Mouse (Mus musculus): ENCODE measurements around the gene Pkdrej. TPM values are rescaled to one million over a fixed set of nuclear protein-coding genes. Genes with fewer than 3 reads are reported as not detected.
"Not testable (repeated sequence)": the region's sequence is repeated elsewhere in the genome, so short reads cannot be mapped to it uniquely, and the experiment has no call there.

The Pkdrej gene
- 0.06 and 0.18 TPM in 2 replicates for polyA plus RNA-seq (2014; fragmentation: Nextera tagmentation; extraction: Ambion mirVana)

DNA sequence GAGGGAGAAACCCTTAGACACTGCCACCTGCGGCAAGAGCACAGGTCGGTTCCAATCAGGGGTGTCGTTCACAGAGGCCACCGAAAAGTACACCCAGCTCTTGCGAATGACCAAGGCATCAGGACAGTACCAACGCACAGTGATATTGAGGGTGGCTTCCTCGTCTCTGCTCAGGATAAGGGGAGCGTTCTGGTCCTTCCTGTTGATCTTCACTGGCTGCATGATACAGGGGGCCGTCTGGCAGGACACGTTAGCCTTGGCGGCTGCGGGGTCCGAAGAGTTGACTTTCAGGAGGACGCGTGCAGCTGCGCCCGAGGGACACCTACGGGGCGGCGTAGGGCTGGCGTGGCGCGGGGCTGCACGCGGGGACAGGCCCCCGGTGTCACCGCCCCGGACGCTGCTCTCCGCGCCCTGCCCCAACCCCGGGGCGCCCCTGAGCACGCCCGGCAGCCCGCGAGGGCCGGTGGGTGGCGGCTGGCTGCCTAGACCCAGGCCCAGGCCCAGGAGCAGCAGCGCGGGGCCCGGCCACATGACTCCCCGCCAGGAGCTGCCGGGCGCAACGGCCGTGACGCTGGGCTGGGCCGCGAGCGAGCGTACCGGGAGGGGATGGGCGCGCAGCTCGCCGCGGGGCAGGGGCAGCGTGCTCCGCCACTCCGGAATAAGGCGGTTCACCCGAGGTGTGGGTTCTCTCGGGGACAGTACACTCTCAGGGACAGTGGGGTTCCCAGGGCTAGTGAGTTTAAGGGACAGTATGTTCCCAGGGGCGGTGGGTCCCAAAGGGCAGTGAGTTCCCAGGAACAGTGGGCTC, at the start of gene Pkdrej:
Gene Pkdrej, minus strand, starts transcription at position 532 of the 808 bp plus-strand sequence.
- 1% methylated on average over 44 of the region's 65 CpGs for WGBS
- Histone ChIP-seq H3K27me3 (ENCODE audit: control insufficient read depth, insufficient read depth, low read length) (no peaks in the 10 kb centered on the region), H3K36me3 (ENCODE audit: control insufficient read depth, insufficient read depth, low read length) (no peaks in the 10 kb centered on the region), H3K4me2 (replicated peaks; ENCODE audit: low read depth, low read length) (peak within 1 kb of the TSS; percentile 78), H3K4me1 (ENCODE audit: control insufficient read depth, insufficient read depth, low read length) (peaks cover 2% of the 10 kb centered on the region; the same call in 1 of the 2 replicates), H3K9me3 (ENCODE audit: control insufficient read depth, low read length) (peaks cover 15% of the 10 kb centered on the region; the same call in 1 of the 2 replicates), H3K27ac (ENCODE audit: low read depth, low read length) (no peak within 1 kb of the TSS), H3K9ac (ENCODE audit: low read depth, low read length) (peak within 1 kb of the TSS; percentile 62), H3K4me3 (ENCODE audit: low read length) (peak within 1 kb of the TSS; percentile 42)
- peak; percentile 75 for ATAC-seq (ENCODE audit: low FRiP score, low TSS enrichment)

DNA sequence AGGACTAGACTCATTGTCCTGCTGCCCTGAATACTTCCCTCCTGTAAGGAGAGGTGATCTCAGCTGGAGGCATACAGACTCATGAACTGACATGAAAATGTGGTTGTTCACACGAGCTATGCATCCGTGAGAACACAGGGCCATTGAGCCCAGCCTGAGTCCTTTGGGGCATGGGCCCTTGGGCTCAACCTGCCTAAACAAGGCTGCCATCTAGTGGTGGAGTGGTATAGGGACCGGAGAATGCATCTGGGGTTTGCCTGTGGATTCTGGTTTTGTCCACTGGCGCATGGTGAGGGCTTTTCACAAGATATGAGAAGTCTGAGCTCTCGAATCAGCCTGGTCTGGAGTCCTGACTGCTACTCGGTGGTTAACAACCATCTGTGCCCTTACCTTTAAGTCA, 46.2 kb upstream of the Pkdrej start:
- Histone ChIP-seq H3K27me3 (ENCODE audit: control insufficient read depth, insufficient read depth, low read length) (no peaks in the 10 kb centered on the region), H3K36me3 (ENCODE audit: control insufficient read depth, insufficient read depth, low read length) (peaks cover 94% of the 10 kb centered on the region), H3K9me3 (ENCODE audit: control insufficient read depth, low read length) (no peaks in the 10 kb centered on the region)

DNA sequence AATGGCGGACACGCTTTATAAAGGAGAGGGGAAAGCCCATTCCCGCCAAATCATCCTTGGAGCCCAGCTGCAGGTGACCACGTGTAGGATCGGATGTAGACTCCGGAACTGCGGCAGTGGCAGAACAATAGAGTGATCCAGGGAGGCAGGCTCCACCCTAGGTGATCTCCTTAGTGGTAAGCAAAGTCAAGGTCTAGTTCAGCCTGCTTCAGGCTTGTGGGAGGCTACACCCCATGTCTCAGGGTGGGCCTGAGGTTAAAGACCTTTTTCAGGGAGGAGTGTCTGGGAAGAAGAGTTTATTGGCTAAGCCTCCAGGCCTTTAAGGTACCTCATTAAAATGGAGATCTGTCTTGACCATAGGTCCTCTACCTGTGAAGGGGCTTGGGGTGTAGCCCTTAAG, 44.4 kb upstream of the Pkdrej start:
- WGBS: 93% methylated on average over 7 of the region's 7 CpGs
- H3K4me1 ChIP-seq (ENCODE audit: control insufficient read depth, insufficient read depth, low read length); ATAC-seq (ENCODE audit: low FRiP score, low TSS enrichment): not testable (repeated sequence)

More for the DNA sequence above, 46.2 kb upstream of the Pkdrej start:
- Histone ChIP-seq H3K4me3 (ENCODE audit: low read length) (no peak overlapping the region), H3K27ac (ENCODE audit: low read depth, low read length) (no peak overlapping the region), H3K4me1 (ENCODE audit: control insufficient read depth, insufficient read depth, low read length) (no peaks in the 10 kb centered on the region), H3K9ac (ENCODE audit: low read depth, low read length) (no peak overlapping the region), H3K4me2 (replicated peaks; ENCODE audit: low read depth, low read length) (no peak overlapping the region)
- 56% methylated on average over 6 of the region's 6 CpGs for WGBS
- ATAC-seq (ENCODE audit: low FRiP score, low TSS enrichment): no peak; the same call in 1 of the 2 replicates

DNA sequence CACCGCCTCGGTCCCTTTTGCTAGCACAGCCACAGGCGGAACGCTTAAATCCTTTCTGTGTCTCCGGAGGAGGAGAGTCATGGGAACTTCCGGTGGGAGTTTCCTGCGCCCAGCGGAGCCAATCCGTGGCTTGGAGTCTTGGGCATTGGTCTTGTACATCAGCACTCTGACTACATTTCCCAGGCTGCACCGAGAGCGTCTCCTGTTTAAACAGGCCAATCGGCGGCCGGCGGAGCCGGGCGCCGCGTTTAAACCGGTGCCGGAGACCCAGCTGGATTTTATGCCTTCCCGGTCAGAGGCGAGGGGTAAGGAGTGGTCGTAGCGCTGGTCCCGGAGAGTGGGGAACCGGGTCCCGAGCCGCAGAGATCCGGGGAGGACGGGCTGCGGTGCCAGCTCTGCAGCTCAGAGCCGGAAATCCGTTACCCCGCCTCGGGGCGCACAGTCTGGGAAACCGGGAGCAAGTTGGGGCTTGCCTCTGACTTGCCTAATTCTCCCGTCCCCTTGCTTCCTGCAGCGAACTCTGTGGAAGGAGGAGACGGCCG, 38.0 kb upstream of the Pkdrej start, which contains the start of gene Gtse1:
Gene Gtse1, plus strand, starts transcription at position 256 of the 542 bp plus-strand sequence.
- Histone ChIP-seq H3K4me1 (ENCODE audit: control insufficient read depth, insufficient read depth, low read length) (peaks cover 18% of the 10 kb centered on the region), H3K27ac (ENCODE audit: low read depth, low read length) (peak within 1 kb of the TSS; percentile 57; the same call in 1 of the 2 replicates), H3K36me3 (ENCODE audit: control insufficient read depth, insufficient read depth, low read length) (peaks cover 28% of the 10 kb centered on the region), H3K4me2 (replicated peaks; ENCODE audit: low read depth, low read length) (peak within 1 kb of the TSS; percentile 81), H3K9me3 (ENCODE audit: control insufficient read depth, low read length) (no peaks in the 10 kb centered on the region), H3K4me3 (ENCODE audit: low read length) (peak within 1 kb of the TSS; percentile 92), H3K27me3 (ENCODE audit: control insufficient read depth, insufficient read depth, low read length) (no peaks in the 10 kb centered on the region), H3K9ac (ENCODE audit: low read depth, low read length) (peak within 1 kb of the TSS; percentile 76)
- peak; percentile 97 for ATAC-seq (ENCODE audit: low FRiP score, low TSS enrichment)
- WGBS: under 1% methylated on average over 42 of the region's 42 CpGs

More for the DNA sequence above, 44.4 kb upstream of the Pkdrej start:
- H3K9ac ChIP-seq (ENCODE audit: low read depth, low read length); H3K27ac ChIP-seq (ENCODE audit: low read depth, low read length); H3K27me3 ChIP-seq (ENCODE audit: control insufficient read depth, insufficient read depth, low read length); H3K4me2 ChIP-seq (replicated peaks; ENCODE audit: low read depth, low read length); H3K9me3 ChIP-seq (ENCODE audit: control insufficient read depth, low read length); H3K4me3 ChIP-seq (ENCODE audit: low read length): not testable (repeated sequence)
- peaks cover 86% of the 10 kb centered on the region for H3K36me3 ChIP-seq (ENCODE audit: control insufficient read depth, insufficient read depth, low read length)

DNA sequence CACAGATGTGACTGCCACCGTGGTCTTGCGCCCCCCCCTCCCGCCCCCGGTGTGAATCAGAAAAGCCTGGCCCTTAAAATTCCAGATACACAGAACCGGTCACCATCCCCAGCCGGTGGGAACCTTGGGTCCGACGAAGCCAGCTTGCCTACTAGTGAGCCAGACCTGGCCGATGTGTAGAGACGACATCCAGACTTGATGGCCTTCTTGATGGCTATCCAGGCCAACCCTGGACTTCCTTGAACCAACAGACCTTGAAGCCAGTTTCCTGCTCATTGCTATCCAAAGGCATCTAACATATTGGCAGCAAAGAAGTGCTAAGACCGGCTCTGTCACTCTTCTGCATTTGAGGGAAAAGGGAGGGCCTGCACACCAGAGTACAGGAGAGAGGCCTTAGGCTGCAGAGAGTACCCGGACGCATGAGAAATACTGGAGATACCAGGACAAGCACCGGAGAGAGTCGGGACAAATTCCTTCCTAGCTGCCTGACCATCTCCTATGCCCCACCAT, 37.5 kb upstream of the Pkdrej start:
- peak overlapping the region; percentile 81 for H3K4me2 ChIP-seq (replicated peaks; ENCODE audit: low read depth, low read length)
- peaks cover 23% of the 10 kb centered on the region for H3K36me3 ChIP-seq (ENCODE audit: control insufficient read depth, insufficient read depth, low read length)
- H3K9ac ChIP-seq (ENCODE audit: low read depth, low read length): peak overlapping the region; percentile 76
- no peaks in the 10 kb centered on the region for H3K27me3 ChIP-seq (ENCODE audit: control insufficient read depth, insufficient read depth, low read length)
- H3K4me1 ChIP-seq (ENCODE audit: control insufficient read depth, insufficient read depth, low read length): peaks cover 18% of the 10 kb centered on the region
- peak overlapping the region; percentile 92 for H3K4me3 ChIP-seq (ENCODE audit: low read length)
- ATAC-seq (ENCODE audit: low FRiP score, low TSS enrichment): peak; percentile 50
- no peaks in the 10 kb centered on the region for H3K9me3 ChIP-seq (ENCODE audit: control insufficient read depth, low read length)
- peak overlapping the region; percentile 57; the same call in 1 of the 2 replicates for H3K27ac ChIP-seq (ENCODE audit: low read depth, low read length)
- 10% methylated on average over 15 of the region's 15 CpGs for WGBS

DNA sequence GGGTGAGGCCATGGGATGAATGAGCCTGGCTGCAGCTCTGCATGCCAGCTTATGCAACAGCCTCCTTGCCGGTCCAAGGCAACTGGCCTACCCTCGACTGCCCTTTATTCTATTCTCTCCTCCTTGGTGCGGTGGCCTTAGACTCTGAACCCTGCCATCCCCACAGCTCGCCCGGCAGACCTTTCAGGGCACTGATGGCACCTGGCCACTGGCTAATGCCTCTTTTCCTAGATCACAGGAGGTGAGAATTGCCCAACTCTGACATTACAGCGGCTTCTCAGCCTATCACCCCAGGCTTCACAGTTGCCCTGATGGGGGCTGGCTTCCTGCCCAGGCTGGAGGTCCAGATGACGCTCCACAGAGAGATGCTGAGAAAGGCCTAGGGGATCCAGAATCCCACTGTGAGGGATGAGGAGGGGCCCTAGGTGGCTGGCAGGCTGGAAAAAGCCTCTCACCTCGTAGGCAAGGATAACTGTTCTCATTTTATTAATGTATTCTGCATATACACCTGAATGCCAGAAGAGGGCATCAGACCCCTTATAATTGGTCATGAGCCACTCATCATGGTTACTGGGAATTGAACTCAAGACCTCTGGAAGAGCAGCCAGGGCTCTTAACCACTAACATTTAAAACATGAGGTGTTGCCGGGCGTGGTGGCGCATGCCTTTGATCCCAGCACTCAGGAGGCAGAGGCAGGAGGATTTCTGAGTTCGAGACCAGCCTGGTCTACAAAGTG, 30.3 kb upstream of the Pkdrej start:
- no peaks in the 10 kb centered on the region for H3K4me1 ChIP-seq (ENCODE audit: control insufficient read depth, insufficient read depth, low read length)
- ATAC-seq (ENCODE audit: low FRiP score, low TSS enrichment): no peak
- no peak overlapping the region for H3K27ac ChIP-seq (ENCODE audit: low read depth, low read length)
- no peaks in the 10 kb centered on the region for H3K36me3 ChIP-seq (ENCODE audit: control insufficient read depth, insufficient read depth, low read length)
- H3K9me3 ChIP-seq (ENCODE audit: control insufficient read depth, low read length): no peaks in the 10 kb centered on the region
- H3K27me3 ChIP-seq (ENCODE audit: control insufficient read depth, insufficient read depth, low read length): no peaks in the 10 kb centered on the region
- H3K4me3 ChIP-seq (ENCODE audit: low read length): no peak overlapping the region
- WGBS: 84% methylated on average over 12 of the region's 12 CpGs
- H3K9ac ChIP-seq (ENCODE audit: low read depth, low read length): no peak overlapping the region
- no peak overlapping the region for H3K4me2 ChIP-seq (replicated peaks; ENCODE audit: low read depth, low read length)

DNA sequence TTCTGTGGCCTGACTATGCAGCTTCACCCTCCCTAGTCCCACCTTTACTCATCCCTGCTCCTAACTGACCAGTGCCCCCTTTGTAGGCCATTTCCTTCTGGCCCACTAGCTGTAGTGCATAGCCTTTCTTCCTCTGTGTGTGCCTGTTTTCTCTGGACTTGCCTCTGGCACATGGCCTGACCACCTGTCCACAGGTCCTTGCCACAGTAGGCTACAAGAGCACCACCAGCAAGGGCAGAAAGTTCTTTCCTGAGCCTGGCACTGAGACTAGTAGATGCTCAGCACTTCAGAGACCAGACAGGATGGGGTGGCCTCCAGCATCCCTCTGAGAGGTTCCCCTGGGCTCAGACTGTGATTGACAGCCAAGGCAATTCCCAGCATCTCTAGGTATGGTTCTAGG, 23.5 kb upstream of the Pkdrej start:
- Histone ChIP-seq H3K36me3 (ENCODE audit: control insufficient read depth, insufficient read depth, low read length) (no peaks in the 10 kb centered on the region), H3K4me2 (replicated peaks; ENCODE audit: low read depth, low read length) (no peak overlapping the region), H3K9me3 (ENCODE audit: control insufficient read depth, low read length) (no peaks in the 10 kb centered on the region), H3K9ac (ENCODE audit: low read depth, low read length) (no peak overlapping the region), H3K27ac (ENCODE audit: low read depth, low read length) (no peak overlapping the region), H3K27me3 (ENCODE audit: control insufficient read depth, insufficient read depth, low read length) (no peaks in the 10 kb centered on the region), H3K4me3 (ENCODE audit: low read length) (no peak overlapping the region), H3K4me1 (ENCODE audit: control insufficient read depth, insufficient read depth, low read length) (no peaks in the 10 kb centered on the region)
- ATAC-seq (ENCODE audit: low FRiP score, low TSS enrichment): no peak

DNA sequence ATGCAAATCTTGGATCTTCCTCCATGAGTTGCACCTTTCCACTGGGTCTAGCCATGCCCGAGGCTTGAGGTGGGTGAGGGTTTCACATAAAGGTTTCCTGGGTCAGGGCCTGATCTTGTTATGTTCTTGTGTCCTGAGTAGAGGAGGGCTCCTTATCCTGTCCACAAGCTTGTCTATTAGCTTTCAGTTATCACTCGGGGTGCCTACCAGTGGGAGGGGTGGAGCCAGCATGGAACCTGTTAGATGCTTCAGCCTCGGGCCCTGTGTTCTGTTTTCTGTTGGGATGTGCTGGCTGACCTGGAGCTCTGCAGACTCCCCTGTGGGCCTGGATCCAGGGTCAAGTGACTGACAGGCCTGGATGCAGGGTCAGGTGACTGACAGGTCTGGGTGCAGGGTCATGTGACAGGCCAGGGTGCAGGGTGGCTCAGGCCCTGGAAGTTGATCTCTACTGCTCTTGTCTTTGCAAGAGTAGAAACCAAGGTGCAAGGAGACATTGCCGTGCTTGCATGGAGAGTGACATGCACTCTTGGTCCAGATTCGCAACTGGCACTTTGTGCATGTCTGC, 20.3 kb upstream of the Pkdrej start:
- WGBS: 89% methylated on average over 5 of the region's 5 CpGs
- Histone ChIP-seq H3K36me3 (ENCODE audit: control insufficient read depth, insufficient read depth, low read length) (no peaks in the 10 kb centered on the region), H3K27ac (ENCODE audit: low read depth, low read length) (no peak overlapping the region), H3K4me2 (replicated peaks; ENCODE audit: low read depth, low read length) (no peak overlapping the region), H3K4me1 (ENCODE audit: control insufficient read depth, insufficient read depth, low read length) (no peaks in the 10 kb centered on the region), H3K9ac (ENCODE audit: low read depth, low read length) (no peak overlapping the region), H3K27me3 (ENCODE audit: control insufficient read depth, insufficient read depth, low read length) (no peaks in the 10 kb centered on the region), H3K4me3 (ENCODE audit: low read length) (no peak overlapping the region), H3K9me3 (ENCODE audit: control insufficient read depth, low read length) (no peaks in the 10 kb centered on the region)
- ATAC-seq (ENCODE audit: low FRiP score, low TSS enrichment): no peak

All from kidney, embryonic 14.5 days (tissue).